Mouse (Mus musculus): Measurements from ENCODE around the gene Nkapl.
A peak's percentile ranks its signal among the peaks of the same experiment; 100 is the strongest.

GRCm38 (mm10) chr13:21453449-21453848, 14.9 kb downstream of the Nkapl start, which contains the start of gene Zscan26:
- no peak for TF ChIP-seq CTCF (IDR thresholded peaks at IDR 0.05)
- peak; percentile 43; the same call in 1 of the 2 replicates for TF ChIP-seq EP300 (IDR thresholded peaks at IDR 0.05)
